Mouse (Mus musculus) midbrain, embryonic 12.5 days (tissue): Measurements from ENCODE around the gene Rab11fip5. TPM values are rescaled to one million over a fixed set of nuclear protein-coding genes. Genes with fewer than 3 reads are reported as not detected.

Source experiments
- ATAC-seq: fragments of 200-750 bp; cut with Nextera tagmentation; 2 replicates; pipeline ENCODE4 v1.8.0; 2017; ENCODE audit warnings: low read depth, moderate TSS enrichment, moderate library complexity; ENCODE audit not compliant: low FRiP score
- H3K27ac ChIP-seq: fragments of 300-500 bp; sonication (generic); replicated peaks from 2 replicates; pipeline ENCODE4 v1.5.1; 2016; ENCODE audit warnings: mild to moderate bottlenecking
- H3K27me3 ChIP-seq: fragments of 300-500 bp; sonication (generic); 2 replicates; pipeline ENCODE4 v1.6.1; 2016; ENCODE audit warnings: mild to moderate bottlenecking
- H3K36me3 ChIP-seq: fragments of 300-500 bp; sonication (generic); 2 replicates; pipeline ENCODE4 v1.6.1; 2016
- H3K4me1 ChIP-seq: fragments of 300-500 bp; sonication (generic); 2 replicates; pipeline ENCODE4 v1.6.1; 2016
- H3K4me2 ChIP-seq: fragments of 300-500 bp; sonication (generic); replicated peaks from 2 replicates; pipeline ENCODE4 v1.6.1; 2016; ENCODE audit warnings: mild to moderate bottlenecking, moderate library complexity
- H3K4me3 ChIP-seq: fragments of 300-500 bp; sonication (generic); 2 replicates; pipeline ENCODE4 v1.5.1; 2016; ENCODE audit warnings: mild to moderate bottlenecking
- H3K9ac ChIP-seq: fragments of 300-500 bp; sonication (generic); replicated peaks from 2 replicates; pipeline ENCODE4 v1.6.1; 2016; ENCODE audit warnings: mild to moderate bottlenecking, moderate library complexity
- H3K9me3 ChIP-seq: fragments of 300-500 bp; sonication (generic); 2 replicates; pipeline ENCODE4 v1.6.1; 2016; ENCODE audit warnings: mild to moderate bottlenecking
- whole genome bisulfite sequencing: fragments of 180-500 bp; shearing (Covaris S2); methylation state at CpG from one replicate; pipeline ENCODE4 v1.1.7; 2016; 5-methylcytosine and 5-hydroxymethylcytosine counted together
- polyA plus RNA-seq: library from polyadenylated mRNA; unstranded; fragments of >200 nt; fragmentation: Nextera tagmentation; extraction: Ambion mirVana; gene quantifications from 2 replicates; pipeline ENCODE4 v1.2.1, GENCODE M21; 2016

The Rab11fip5 gene
- polyA plus RNA-seq, 1 experiment from 2014 or later = 9.7 TPM

- WGBS = 75% methylated on average over 1 of the region's 1 CpGs
- Histone ChIP-seq H3K4me3 (no peak overlapping the region), H3K4me1 (no peaks in the 10 kb centered on the region; the same call in 1 of the 2 replicates), H3K27ac (no peak overlapping the region), H3K36me3 (no peaks in the 10 kb centered on the region), H3K9me3 (no peaks in the 10 kb centered on the region), H3K4me2 (no peak overlapping the region), H3K9ac (no peak overlapping the region), H3K27me3 (no peaks in the 10 kb centered on the region)
- no peak for ATAC-seq
Measured at GRCm38 (mm10) chr6:85358877-85359276, 15.6 kb downstream of the Rab11fip5 start.

- no peak overlapping the region for H3K4me3 ChIP-seq
- ATAC-seq = no peak
- H3K36me3 ChIP-seq = no peaks in the 10 kb centered on the region
- H3K4me2 ChIP-seq = no peak overlapping the region
- no peak overlapping the region for H3K27ac ChIP-seq
- WGBS = 60% methylated on average over 4 of the region's 4 CpGs
- H3K9me3 ChIP-seq = no peaks in the 10 kb centered on the region
- no peaks in the 10 kb centered on the region for H3K27me3 ChIP-seq
- no peaks in the 10 kb centered on the region; the same call in 1 of the 2 replicates for H3K4me1 ChIP-seq
- H3K9ac ChIP-seq = no peak overlapping the region
Measured at GRCm38 (mm10) chr6:85356682-85357465, 17.6 kb downstream of the Rab11fip5 start.

- Histone ChIP-seq H3K36me3 (no peaks in the 10 kb centered on the region), H3K9me3 (no peaks in the 10 kb centered on the region), H3K27ac (no peak overlapping the region), H3K9ac (no peak overlapping the region), H3K4me1 (no peaks in the 10 kb centered on the region; the same call in 1 of the 2 replicates), H3K4me2 (no peak overlapping the region), H3K27me3 (no peaks in the 10 kb centered on the region), H3K4me3 (no peak overlapping the region)
- 98% methylated on average over 2 of the region's 2 CpGs for WGBS
- ATAC-seq = no peak
Measured at GRCm38 (mm10) chr6:85355753-85356152, 18.7 kb downstream of the Rab11fip5 start.

- no peak overlapping the region for H3K9ac ChIP-seq
- H3K4me1 ChIP-seq = no peaks in the 10 kb centered on the region; the same call in 1 of the 2 replicates
- no peak for ATAC-seq
- no peak overlapping the region for H3K4me3 ChIP-seq
- H3K9me3 ChIP-seq = no peaks in the 10 kb centered on the region
- no peaks in the 10 kb centered on the region for H3K27me3 ChIP-seq
- WGBS = 67% methylated on average over 6 of the region's 6 CpGs
- H3K27ac ChIP-seq = no peak overlapping the region
- no peak overlapping the region for H3K4me2 ChIP-seq
- H3K36me3 ChIP-seq = no peaks in the 10 kb centered on the region
Measured at GRCm38 (mm10) chr6:85354709-85355108, 19.7 kb downstream of the Rab11fip5 start.

- no peak for ATAC-seq
- 65% methylated on average over 3 of the region's 3 CpGs for WGBS
- Histone ChIP-seq H3K9ac (no peak overlapping the region), H3K9me3 (no peaks in the 10 kb centered on the region), H3K4me2 (no peak overlapping the region), H3K27ac (no peak overlapping the region), H3K36me3 (no peaks in the 10 kb centered on the region), H3K4me1 (no peaks in the 10 kb centered on the region; the same call in 1 of the 2 replicates), H3K4me3 (no peak overlapping the region), H3K27me3 (no peaks in the 10 kb centered on the region)
Measured at GRCm38 (mm10) chr6:85353706-85354105, 20.7 kb downstream of the Rab11fip5 start.

- no peaks in the 10 kb centered on the region; the same call in 1 of the 2 replicates for H3K36me3 ChIP-seq
- no peaks in the 10 kb centered on the region; the same call in 1 of the 2 replicates for H3K4me1 ChIP-seq
- no peaks in the 10 kb centered on the region for H3K9me3 ChIP-seq
- no peak overlapping the region for H3K4me3 ChIP-seq
- no peak for ATAC-seq
- peaks cover 4% of the 10 kb centered on the region; the same call in 1 of the 2 replicates for H3K27me3 ChIP-seq
- no peak overlapping the region for H3K9ac ChIP-seq
- 93% methylated on average over 1 of the region's 1 CpGs for WGBS
- H3K27ac ChIP-seq = no peak overlapping the region
- H3K4me2 ChIP-seq = no peak overlapping the region
Measured at GRCm38 (mm10) chr6:85350157-85350556, 24.3 kb downstream of the Rab11fip5 start.

- H3K27ac ChIP-seq = no peak overlapping the region
- no peaks in the 10 kb centered on the region for H3K4me1 ChIP-seq
- no peak for ATAC-seq
- H3K4me2 ChIP-seq = no peak overlapping the region
- WGBS = 63% methylated on average over 7 of the region's 7 CpGs
- no peaks in the 10 kb centered on the region; the same call in 1 of the 2 replicates for H3K36me3 ChIP-seq
- no peak overlapping the region for H3K9ac ChIP-seq
- no peaks in the 10 kb centered on the region for H3K9me3 ChIP-seq
- H3K4me3 ChIP-seq = no peak overlapping the region
- H3K27me3 ChIP-seq = peaks cover 4% of the 10 kb centered on the region; the same call in 1 of the 2 replicates
Measured at GRCm38 (mm10) chr6:85349246-85349645, 25.2 kb downstream of the Rab11fip5 start.

DNA sequence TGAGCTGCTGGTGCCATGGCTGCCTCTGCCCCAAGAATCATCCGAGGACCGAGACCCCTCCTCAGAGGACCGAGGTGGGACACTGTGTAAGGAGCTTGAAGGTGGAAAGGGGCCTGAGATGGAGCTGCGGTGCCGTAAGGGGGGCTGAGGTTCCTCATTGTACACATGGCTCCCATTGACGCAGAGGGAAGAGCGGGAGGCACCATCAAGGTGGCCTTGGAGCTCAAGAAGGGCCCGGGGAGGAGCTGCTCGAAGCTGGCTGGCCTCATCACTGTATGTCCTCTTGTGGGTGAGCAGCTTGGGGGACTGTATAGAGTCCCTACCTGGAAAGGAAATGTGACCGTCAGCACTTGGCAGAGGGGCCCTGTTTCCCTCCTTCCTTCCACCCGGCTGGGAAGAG is 26.3 kb downstream of the Rab11fip5 start:
- no peaks in the 10 kb centered on the region for H3K4me1 ChIP-seq
- no peak for ATAC-seq

DNA sequence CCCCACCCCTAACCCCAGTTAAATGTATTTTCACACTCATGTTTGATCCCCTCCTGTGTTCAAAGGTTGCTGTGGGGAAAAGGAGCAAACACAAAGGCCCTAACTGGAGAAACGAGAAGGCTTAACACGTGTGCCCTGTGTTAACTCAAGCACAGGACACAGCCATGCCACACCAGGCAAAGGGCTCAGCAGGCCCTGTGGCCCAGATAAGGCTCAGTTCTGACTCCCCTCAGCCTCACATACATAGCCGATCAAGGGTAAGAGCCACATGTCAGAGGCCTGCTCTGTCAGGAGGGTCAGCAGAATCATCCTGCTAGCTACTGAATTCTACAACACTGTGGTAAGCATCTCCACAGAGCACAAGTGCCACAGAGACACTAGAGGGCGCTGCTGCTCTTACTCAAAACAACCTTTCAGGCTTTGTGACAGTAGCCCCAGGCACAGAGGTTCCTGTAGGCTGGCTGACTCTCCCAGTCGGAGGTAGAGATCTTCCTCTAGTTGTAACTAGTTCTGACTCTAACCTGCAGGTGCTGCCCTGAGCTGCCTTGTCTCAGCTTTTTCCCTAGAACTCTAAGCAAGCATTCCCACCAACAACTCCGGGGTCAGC is 28.3 kb downstream of the Rab11fip5 start:
- H3K36me3 ChIP-seq = peaks cover 7% of the 10 kb centered on the region
- no peak overlapping the region for H3K9ac ChIP-seq
- no peak overlapping the region for H3K27ac ChIP-seq
- H3K27me3 ChIP-seq = peaks cover 6% of the 10 kb centered on the region
- no peaks in the 10 kb centered on the region for H3K4me1 ChIP-seq
- H3K4me2 ChIP-seq = no peak overlapping the region
- H3K4me3 ChIP-seq = no peak overlapping the region
- WGBS = 41% methylated on average over 6 of the region's 6 CpGs
- H3K9me3 ChIP-seq = no peaks in the 10 kb centered on the region
- peak; percentile 58 for ATAC-seq

More for the DNA sequence above, 26.3 kb downstream of the Rab11fip5 start:
- Histone ChIP-seq H3K4me3 (no peak overlapping the region), H3K4me2 (no peak overlapping the region), H3K36me3 (no peaks in the 10 kb centered on the region; the same call in 1 of the 2 replicates), H3K9me3 (no peaks in the 10 kb centered on the region), H3K27ac (no peak overlapping the region), H3K27me3 (peaks cover 4% of the 10 kb centered on the region; the same call in 1 of the 2 replicates), H3K9ac (no peak overlapping the region)
- 90% methylated on average over 11 of the region's 11 CpGs for WGBS

DNA sequence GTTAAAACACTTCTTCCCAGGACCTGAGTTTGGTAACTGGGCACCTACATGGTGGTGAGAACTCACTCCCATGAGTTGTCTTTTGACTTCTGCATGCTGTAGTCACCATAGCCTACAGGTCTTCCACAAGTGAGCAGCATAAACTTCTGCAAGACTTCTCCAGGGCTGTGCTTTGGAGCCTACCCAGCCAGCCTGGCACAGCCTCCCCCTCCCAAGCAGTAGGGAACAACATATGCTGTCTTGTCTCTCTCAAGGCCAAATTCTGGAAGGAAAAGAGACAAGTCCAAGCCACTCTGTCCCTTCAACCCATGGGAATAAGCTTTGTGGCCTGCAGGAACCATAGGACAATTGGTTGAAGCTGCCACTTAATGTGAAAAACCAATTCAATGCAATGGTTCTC is 29.5 kb downstream of the Rab11fip5 start:
- Histone ChIP-seq H3K27ac (no peak overlapping the region), H3K36me3 (peaks cover 7% of the 10 kb centered on the region), H3K9me3 (no peaks in the 10 kb centered on the region), H3K9ac (no peak overlapping the region), H3K4me3 (no peak overlapping the region), H3K27me3 (peaks cover 11% of the 10 kb centered on the region), H3K4me1 (no peaks in the 10 kb centered on the region), H3K4me2 (no peak overlapping the region)
- no peak for ATAC-seq

DNA sequence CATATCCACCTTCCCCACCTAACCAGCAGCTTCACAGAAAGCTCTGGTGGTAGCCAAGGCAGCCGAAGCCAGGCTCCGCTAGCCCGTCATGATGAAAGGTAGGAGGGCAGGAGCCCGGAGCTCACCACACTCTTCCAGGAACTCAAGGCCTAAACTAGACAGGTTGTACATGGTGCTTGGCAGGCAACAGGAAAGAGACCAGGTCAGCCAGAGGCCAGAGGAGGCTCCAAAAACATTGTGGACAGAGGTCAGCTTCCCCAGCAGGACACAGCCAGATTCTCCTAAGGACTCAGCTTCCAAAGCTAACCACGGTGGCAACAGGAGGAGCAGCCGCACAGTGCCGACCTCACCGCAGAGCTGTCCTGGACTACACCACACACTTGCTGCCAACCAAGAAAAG is 31.4 kb downstream of the Rab11fip5 start:
- no peak overlapping the region for H3K4me3 ChIP-seq
- H3K4me2 ChIP-seq = no peak overlapping the region
- 86% methylated on average over 8 of the region's 8 CpGs for WGBS
- H3K27ac ChIP-seq = no peak overlapping the region
- peaks cover 11% of the 10 kb centered on the region for H3K27me3 ChIP-seq
- no peak overlapping the region for H3K9ac ChIP-seq
- peaks cover 7% of the 10 kb centered on the region for H3K36me3 ChIP-seq
- no peaks in the 10 kb centered on the region for H3K4me1 ChIP-seq
- H3K9me3 ChIP-seq = no peaks in the 10 kb centered on the region
- no peak for ATAC-seq

- H3K4me2 ChIP-seq = no peak overlapping the region
- no peak overlapping the region for H3K9ac ChIP-seq
- no peaks in the 10 kb centered on the region for H3K9me3 ChIP-seq
- H3K36me3 ChIP-seq = peaks cover 7% of the 10 kb centered on the region; the same call in 1 of the 2 replicates
- no peaks in the 10 kb centered on the region for H3K4me1 ChIP-seq
- WGBS = 80% methylated on average over 13 of the region's 13 CpGs
- no peak for ATAC-seq
- peaks cover 11% of the 10 kb centered on the region for H3K27me3 ChIP-seq
- H3K27ac ChIP-seq = no peak overlapping the region
- H3K4me3 ChIP-seq = no peak overlapping the region
Measured at GRCm38 (mm10) chr6:85341814-85342501, 32.5 kb downstream of the Rab11fip5 start.
